Mouse (Mus musculus) liver, postnatal 0 days (tissue): ENCODE measurements around the gene Trem3. TPM values are rescaled to one million over a fixed set of nuclear protein-coding genes. Genes with fewer than 3 reads are reported as not detected.

ENCODE experiments used
- ATAC-seq: fragments of 200-750 bp; cut with Nextera tagmentation; 2 replicates; pipeline ENCODE4 v1.8.0; 2017; ENCODE audit warnings: mild to moderate bottlenecking, moderate library complexity
- DNase-seq: peaks from one replicate; pipeline ENCODE4 v3.0.0-alpha.2; 2016
- H3K27ac ChIP-seq: fragments of 300-500 bp; sonication (generic); 2 replicates; pipeline ENCODE4 v1.5.1; 2014; ENCODE audit warnings: antibody characterized with exemption, moderate library complexity, mild to moderate bottlenecking, low read depth
- H3K27me3 ChIP-seq: fragments of 300-500 bp; sonication (generic); 2 replicates; pipeline ENCODE4 v1.6.1; 2014; ENCODE audit warnings: low read length, control low read depth, mixed read lengths; ENCODE audit not compliant: insufficient read depth
- H3K36me3 ChIP-seq: fragments of 300-500 bp; sonication (generic); replicated peaks from 2 replicates; pipeline ENCODE4 v1.6.1; 2014; ENCODE audit warnings: mild to moderate bottlenecking, control low read depth, low read length, moderate library complexity, mixed read lengths; ENCODE audit not compliant: insufficient read depth
- H3K4me1 ChIP-seq: fragments of 300-500 bp; sonication (generic); 2 replicates; pipeline ENCODE4 v1.6.1; 2014; ENCODE audit warnings: antibody characterized with exemption, mild to moderate bottlenecking, control low read depth; ENCODE audit not compliant: insufficient read depth
- H3K4me2 ChIP-seq: fragments of 300-500 bp; sonication (generic); 2 replicates; pipeline ENCODE4 v1.6.1; 2014; ENCODE audit warnings: low read depth, mild to moderate bottlenecking, low read length, moderate library complexity, mixed read lengths
- H3K4me3 ChIP-seq: fragments of 300-500 bp; sonication (generic); 2 replicates; pipeline ENCODE4 v1.5.1; 2014; ENCODE audit warnings: low read depth, low read length
- H3K9ac ChIP-seq: fragments of 300-500 bp; sonication (generic); replicated peaks from 2 replicates; pipeline ENCODE4 v1.6.1; 2014; ENCODE audit warnings: mild to moderate bottlenecking, moderate library complexity
- H3K9me3 ChIP-seq: fragments of 300-500 bp; sonication (generic); 2 replicates; pipeline ENCODE4 v1.6.1; 2016; ENCODE audit warnings: mild to moderate bottlenecking, control low read depth, low read length, mixed read lengths
- CTCF ChIP-seq: sonication (generic); IDR thresholded peaks from 2 replicates; pipeline ENCODE4 v1.5.1; 2016; ENCODE audit warnings: antibody characterized with exemption, low read depth
- EP300 ChIP-seq: IDR thresholded peaks from 2 replicates; pipeline ENCODE4 v1.6.1; 2016; ENCODE audit warnings: antibody characterized with exemption, low read depth, mild to moderate bottlenecking
- WGBS: fragments of 180-500 bp; shearing (Covaris S2); extraction: QIAGEN DNeasy Blood & Tissue Kit; methylation state at CpG from one replicate; pipeline ENCODE4 v1.1.7; 2014; ENCODE audit not compliant: insufficient replicate concordance; 5-methylcytosine and 5-hydroxymethylcytosine counted together
- polyA plus RNA-seq: library from polyadenylated mRNA; unstranded; fragments of >200 nt; fragmentation: Nextera tagmentation; extraction: Ambion mirVana; gene quantifications from 2 replicates; pipeline ENCODE4 v1.2.1, GENCODE M21; 2015

Gene Trem3
- polyA plus RNA-seq, 1 experiment from 2014 or later = 14.3 TPM

DNA sequence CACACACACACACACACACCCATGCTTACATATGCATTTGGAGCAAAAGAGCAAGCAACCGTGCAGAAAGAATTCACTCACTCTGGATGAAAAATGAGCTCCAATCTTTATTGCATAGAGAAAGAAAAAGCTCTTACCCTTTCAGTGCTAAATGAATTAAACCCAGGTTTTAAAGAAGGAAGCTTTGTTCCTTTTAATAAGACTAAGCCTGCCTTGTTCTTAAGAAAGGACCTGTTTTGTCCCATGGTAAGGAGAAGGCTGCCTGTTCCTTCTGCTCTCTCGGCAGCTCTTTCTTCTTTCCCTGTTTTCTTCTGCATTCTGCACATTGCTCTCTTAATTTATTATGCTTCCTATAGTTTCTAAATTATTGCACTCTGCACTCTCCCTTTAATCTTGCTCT, 18.6 kb downstream of the Trem3 start:
- TF ChIP-seq CTCF (no peak), EP300 (no peak)
- ATAC-seq = no peak
- Histone ChIP-seq H3K4me2 (no peak overlapping the region), H3K9me3 (no peaks in the 10 kb centered on the region), H3K9ac (no peak overlapping the region), H3K36me3 (no peaks in the 10 kb centered on the region), H3K27me3 (no peaks in the 10 kb centered on the region), H3K4me3 (no peak overlapping the region), H3K27ac (no peak overlapping the region), H3K4me1 (peaks cover 21% of the 10 kb centered on the region; the same call in 1 of the 2 replicates)
- no peak for DNase-seq
- WGBS = 57% methylated on average over 2 of the region's 2 CpGs

DNA sequence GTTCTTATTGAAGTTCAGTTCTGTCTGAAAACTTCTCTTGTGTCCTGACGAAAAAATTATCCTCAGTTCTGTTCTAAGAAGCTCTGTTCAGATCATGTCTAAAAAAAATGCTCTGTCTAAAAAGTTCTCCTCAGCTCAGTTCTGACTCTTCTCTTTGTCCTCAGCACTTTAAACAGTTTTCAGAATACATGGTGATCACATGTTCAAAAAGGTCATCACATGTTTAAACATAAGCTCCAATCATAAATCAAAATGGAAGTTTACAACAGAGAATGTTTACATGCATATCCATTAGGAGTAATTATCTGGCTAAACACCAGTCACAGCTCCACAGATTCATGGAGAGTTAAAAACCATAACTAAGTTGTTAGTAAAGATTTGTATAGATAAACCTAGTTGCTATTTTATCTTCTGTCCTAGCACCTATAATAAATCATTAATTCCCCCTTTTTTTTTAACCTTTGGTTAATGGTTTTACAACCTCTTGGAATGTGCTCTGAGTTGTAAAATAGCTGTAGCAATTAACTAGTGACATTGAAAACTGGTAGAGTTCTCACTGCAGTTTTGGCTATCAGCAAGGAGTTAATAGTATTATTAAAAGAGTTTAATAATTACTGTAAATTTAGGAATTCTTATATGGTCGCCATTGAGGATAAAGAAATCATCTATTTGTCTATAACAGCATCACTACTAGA, 19.2 kb downstream of the Trem3 start:
- 55% methylated on average over 2 of the region's 2 CpGs for WGBS

DNA sequence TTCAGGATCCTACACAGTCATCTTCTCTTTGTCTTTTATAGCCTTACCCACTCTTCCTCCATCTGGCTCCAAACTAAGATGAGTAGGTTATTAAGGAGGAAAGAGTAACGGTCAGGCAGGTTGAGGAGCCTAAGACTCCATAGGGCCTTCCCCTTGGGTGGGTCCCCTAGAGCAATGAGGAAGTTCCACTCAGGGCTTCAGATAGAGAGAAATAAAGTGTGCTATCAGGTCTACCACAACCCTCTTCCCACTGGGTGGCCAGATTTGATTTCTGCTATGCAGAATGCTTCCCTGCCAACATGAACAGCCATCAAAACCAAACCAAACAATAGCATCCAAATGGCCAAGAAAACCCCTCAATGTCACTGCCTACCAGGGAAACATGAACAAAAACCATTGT, 20.0 kb downstream of the Trem3 start:
- H3K9ac ChIP-seq = no peak overlapping the region
- no peak for DNase-seq
- ATAC-seq = no peak
- H3K27me3 ChIP-seq = no peaks in the 10 kb centered on the region
- TF ChIP-seq EP300 (0 out of 2 replicates have a peak, but pooled peaks have one; percentile 30), CTCF (no peak)
- no peak overlapping the region for H3K4me3 ChIP-seq
- H3K4me1 ChIP-seq = peaks cover 24% of the 10 kb centered on the region
- H3K9me3 ChIP-seq = no peaks in the 10 kb centered on the region
- H3K4me2 ChIP-seq = no peak overlapping the region
- H3K27ac ChIP-seq = no peak overlapping the region
- no peaks in the 10 kb centered on the region for H3K36me3 ChIP-seq
- WGBS = 50% methylated on average over 1 of the region's 1 CpGs

More for the DNA sequence above, 19.2 kb downstream of the Trem3 start:
- Histone ChIP-seq H3K4me3 (no peak overlapping the region), H3K27me3 (no peaks in the 10 kb centered on the region), H3K4me1 (peaks cover 22% of the 10 kb centered on the region; the same call in 1 of the 2 replicates), H3K4me2 (no peak overlapping the region), H3K9me3 (no peaks in the 10 kb centered on the region), H3K27ac (no peak overlapping the region), H3K9ac (no peak overlapping the region), H3K36me3 (no peaks in the 10 kb centered on the region)
- DNase-seq (no peak), ATAC-seq (no peak)
- TF ChIP-seq CTCF (no peak), EP300 (no peak)

DNA sequence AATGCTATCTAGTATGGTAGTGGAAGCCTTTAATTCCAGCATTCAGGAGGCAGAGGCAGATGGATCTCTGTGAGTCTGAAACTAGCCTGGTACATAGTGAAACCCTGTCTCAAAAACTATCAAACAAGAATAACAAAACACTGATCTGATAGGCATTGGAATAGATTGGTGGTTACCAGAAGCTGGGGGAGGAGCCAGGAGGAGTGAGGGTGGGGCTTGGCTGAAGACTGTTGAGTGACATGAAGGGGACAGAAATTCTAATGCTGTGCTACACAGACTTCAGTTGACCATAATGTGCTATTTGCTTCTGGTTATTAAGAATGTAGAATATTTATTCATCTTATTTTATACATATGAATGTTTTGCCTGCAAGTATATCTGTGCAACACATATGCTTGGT, 20.7 kb downstream of the Trem3 start:
- H3K9ac ChIP-seq = no peak overlapping the region
- peaks cover 31% of the 10 kb centered on the region for H3K4me1 ChIP-seq
- H3K4me3 ChIP-seq = no peak overlapping the region
- no peaks in the 10 kb centered on the region for H3K9me3 ChIP-seq
- H3K4me2 ChIP-seq = no peak overlapping the region
- no peak overlapping the region for H3K27ac ChIP-seq
- no peaks in the 10 kb centered on the region for H3K27me3 ChIP-seq
- no peak for TF ChIP-seq EP300
- no peak for TF ChIP-seq CTCF
- ATAC-seq (no peak), DNase-seq (no peak)
- no peaks in the 10 kb centered on the region for H3K36me3 ChIP-seq

DNA sequence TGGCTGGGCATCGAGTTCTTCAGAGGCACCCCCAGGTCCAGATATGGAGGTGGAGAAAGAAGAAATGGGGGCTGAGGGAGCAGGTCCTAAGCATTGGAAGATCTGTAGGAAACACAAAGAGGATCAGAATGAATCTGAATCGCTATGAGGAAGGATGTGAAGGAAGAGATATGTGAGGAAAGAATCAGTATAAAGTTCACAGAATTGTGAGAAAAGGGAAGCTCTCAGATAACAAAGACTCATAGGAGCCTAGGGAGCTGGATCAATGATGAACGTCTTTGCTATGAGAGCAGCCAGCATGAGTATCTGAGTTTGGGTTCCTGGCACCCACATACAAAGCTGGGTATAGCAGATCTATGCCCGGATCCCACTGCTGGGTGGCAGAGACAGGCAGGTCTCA, 22.3 kb downstream of the Trem3 start:
- Histone ChIP-seq H3K9me3 (no peaks in the 10 kb centered on the region), H3K27ac (no peak overlapping the region), H3K9ac (no peak overlapping the region), H3K36me3 (no peaks in the 10 kb centered on the region), H3K27me3 (no peaks in the 10 kb centered on the region), H3K4me3 (no peak overlapping the region), H3K4me2 (no peak overlapping the region), H3K4me1 (peaks cover 36% of the 10 kb centered on the region)
- WGBS = 55% methylated on average over 4 of the region's 4 CpGs
- ATAC-seq = no peak
- no peak for DNase-seq
- TF ChIP-seq EP300 (no peak), CTCF (no peak)

DNA sequence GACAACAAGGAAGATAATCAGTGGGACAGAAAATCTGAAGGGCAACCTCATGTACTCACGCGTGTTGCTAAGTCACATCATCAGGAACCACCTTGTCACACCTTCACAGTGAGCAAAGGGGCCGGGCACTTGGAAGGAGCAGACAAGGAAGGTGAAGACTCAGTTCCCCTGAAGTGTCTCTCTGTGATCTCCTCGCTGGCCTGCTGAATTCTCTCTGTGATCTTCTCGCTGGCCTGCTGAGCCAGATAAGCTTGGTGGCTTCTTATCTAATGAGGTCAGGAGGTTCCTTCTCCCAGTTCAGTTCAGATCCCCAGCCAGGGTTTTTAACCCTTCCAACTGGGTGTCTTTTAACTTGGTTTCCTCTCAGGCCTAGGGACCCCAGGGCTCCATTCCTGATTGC, 24.6 kb downstream of the Trem3 start:
- DNase-seq (peak; percentile 72), ATAC-seq (peak; percentile 95)
- Histone ChIP-seq H3K9ac (no peak overlapping the region), H3K4me2 (peak overlapping the region; percentile 50), H3K4me3 (peak overlapping the region; percentile 31), H3K4me1 (peaks cover 33% of the 10 kb centered on the region), H3K27ac (peak overlapping the region; percentile 81), H3K36me3 (no peaks in the 10 kb centered on the region), H3K9me3 (no peaks in the 10 kb centered on the region), H3K27me3 (no peaks in the 10 kb centered on the region)
- peak; percentile 99 for TF ChIP-seq EP300
- TF ChIP-seq CTCF = no peak
- 39% methylated on average over 5 of the region's 5 CpGs for WGBS

DNA sequence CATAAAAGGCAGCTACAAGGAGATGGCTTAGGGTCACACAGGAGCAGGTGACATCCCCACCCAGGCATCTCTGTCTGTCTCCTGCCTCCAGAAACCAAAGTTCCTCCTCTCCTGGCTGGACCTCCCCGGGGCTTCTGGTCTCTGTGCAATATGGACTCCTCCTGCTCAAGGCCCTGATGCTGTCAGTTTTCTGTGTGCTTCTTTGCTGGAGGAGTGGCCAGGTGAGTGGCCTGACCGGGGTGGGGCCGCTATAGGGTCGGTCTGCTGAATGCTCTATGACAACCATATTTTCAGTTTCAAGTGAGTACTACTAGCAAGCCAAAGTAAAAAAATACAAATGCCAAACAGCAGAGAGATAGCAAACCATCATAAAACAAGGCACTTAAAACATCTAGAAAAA, 25.0 kb downstream of the Trem3 start:
- peak; percentile 43 for ATAC-seq
- WGBS = 65% methylated on average over 4 of the region's 4 CpGs
- Histone ChIP-seq H3K27me3 (no peaks in the 10 kb centered on the region), H3K9ac (peak overlapping the region; percentile 0; the same call in 1 of the 2 replicates), H3K4me3 (0 out of 2 replicates have a peak overlapping the region, but pooled peaks have one; percentile 6), H3K4me1 (peaks cover 32% of the 10 kb centered on the region), H3K9me3 (no peaks in the 10 kb centered on the region), H3K36me3 (no peaks in the 10 kb centered on the region), H3K27ac (peak overlapping the region; percentile 81), H3K4me2 (peak overlapping the region; percentile 50)
- peak; percentile 27 for DNase-seq
- TF ChIP-seq EP300 = no peak
- no peak for TF ChIP-seq CTCF
